Mouse (Mus musculus) MEL (cell line): ENCODE results near the gene Clmp.

Source experiments
- BHLHE40 ChIP-seq: IDR thresholded peaks from 2 replicates; pipeline ENCODE4 v1.6.1; 2012; ENCODE audit warnings: low read depth, mild to moderate bottlenecking, inconsistent platforms, low read length, improper control_type of control experiment, borderline replicate concordance
- CHD1 ChIP-seq: IDR thresholded peaks from 2 replicates; pipeline ENCODE4 v1.6.1; 2012; ENCODE audit warnings: low read depth, mild to moderate bottlenecking, inconsistent platforms, low read length, improper control_type of control experiment
- CHD2 ChIP-seq: IDR thresholded peaks from 2 replicates; pipeline ENCODE4 v1.6.1; 2011; ENCODE audit warnings: low read length, improper control_type of control experiment
- CTCF ChIP-seq, 3 experiments: IDR thresholded peaks in 2 of 3; conservative IDR thresholded peaks in 1 of 3; 2 replicates each; pipeline ENCODE4 v1.5.1; 2011 to 2012; ENCODE audit warnings: low read length in 3 of 3, low read depth in 2 of 3, mild to moderate bottlenecking in 2 of 3, improper control_type of control experiment in 1 of 3, inconsistent platforms in 1 of 3, mixed read lengths in 1 of 3, moderate library complexity in 1 of 3; ENCODE audit not compliant: control insufficient read depth in 1 of 3, insufficient read depth in 1 of 3, poor library complexity in 1 of 3, severe bottlenecking in 1 of 3
- EP300 ChIP-seq, 2 experiments: IDR thresholded peaks; 2 replicates each; pipeline ENCODE4 v1.6.1; 2011; ENCODE audit warnings: improper control_type of control experiment in 2 of 2, low read length in 2 of 2, low read depth in 1 of 2, mild to moderate bottlenecking in 1 of 2
- GATA1 ChIP-seq: IDR thresholded peaks from 2 replicates; pipeline ENCODE4 v1.6.1; 2011; ENCODE audit warnings: low read depth, low read length, improper control_type of control experiment
- JUND ChIP-seq: IDR thresholded peaks from 2 replicates; pipeline ENCODE4 v1.6.1; 2011; ENCODE audit warnings: low read depth, mild to moderate bottlenecking, improper control_type of control experiment, low read length
- NELFE ChIP-seq: IDR thresholded peaks from 2 replicates; pipeline ENCODE4 v1.6.1; 2011; ENCODE audit warnings: low read depth, low read length, improper control_type of control experiment
- TCF12 ChIP-seq: IDR thresholded peaks from 2 replicates; pipeline ENCODE4 v1.6.1; 2014; ENCODE audit warnings: low read depth, mild to moderate bottlenecking, inconsistent platforms, low read length, improper control_type of control experiment, moderate library complexity

- TF ChIP-seq CTCF (IDR thresholded peaks at IDR 0.05 in 2 of 3, conservative IDR thresholded peaks at IDR 0.05 in 1 of 3; ENCODE audit: control insufficient read depth in 1 of 3, insufficient read depth in 1 of 3, low read depth in 2 of 3, low read length in 3 of 3, poor library complexity in 1 of 3, severe bottlenecking in 1 of 3) (no peak), JUND (no peak), BHLHE40 (no peak), EP300 (IDR thresholded peaks at IDR 0.05; ENCODE audit: low read depth in 1 of 2, low read length in 2 of 2) (no peak), NELFE (no peak), CHD1 (no peak), TCF12 (no peak), GATA1 (no peak), CHD2 (no peak)
These were observed 14.5 kb downstream of the Clmp start for GRCm38 (mm10) chr9:40700253-40700652.
